Comparison of ENCODE assay signal across 29 mouse cellular contexts in the genomic region with DNA sequence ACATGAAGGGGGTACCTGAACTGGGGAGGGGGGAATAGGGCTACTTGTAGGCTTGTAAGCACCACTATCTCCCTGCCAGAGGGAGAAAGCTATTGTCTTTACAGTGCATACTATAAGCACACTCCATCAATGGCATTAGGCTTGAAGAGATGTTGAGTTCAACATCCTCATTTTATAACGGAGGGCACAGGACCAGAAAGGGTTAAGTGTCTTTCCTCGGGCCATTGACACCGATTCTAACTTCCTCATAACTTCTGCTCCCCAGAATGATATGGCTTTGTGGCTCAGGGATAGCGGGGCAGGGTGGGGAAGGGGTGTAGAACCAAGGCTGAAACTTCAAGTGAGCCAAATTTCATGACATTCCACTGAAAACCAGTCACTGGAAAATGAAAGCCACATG. TPM values are rescaled to one million over a fixed set of nuclear protein-coding genes. Genes with fewer than 3 reads are reported as not detected.
DNase-seq lines count a peak whose midpoint lies in the region; ATAC-seq and TF ChIP-seq lines count a peak whose summit lies in the region.
"Had no signal": no experiment of that assay in that cellular context is flagged by ENCODE, and none has a peak within 500 bp of the region (broad histone marks: within the 10 kb centered on the region; RNA-seq: fewer than 3 reads in every experiment).

No protein-coding gene starts in this region.

- no peak for ATAC-seq in stomach, embryonic 15.5 days (ENCODE audit: insufficient read depth, low FRiP score, low read depth)
- no peak for ATAC-seq in stomach, postnatal 0 days (ENCODE audit: low FRiP score, low TSS enrichment)
- peak; percentile 66 for ATAC-seq in granulocyte monocyte progenitor cell, adult 5-6 weeks (replicated peaks; ENCODE audit: poor library complexity, severe bottlenecking)
- ATAC-seq: forebrain, embryonic 15.5 days; midbrain, embryonic 15.5 days; Patski had no signal

- peak overlapping the region; percentile 69 for H3K27ac ChIP-seq in heart, embryonic 10.5 days
- H3K27ac ChIP-seq in stomach, embryonic 15.5 days: 0 out of 2 replicates have a peak overlapping the region, but pooled peaks have one; percentile 14
- no peak overlapping the region for H3K27ac ChIP-seq in stomach, postnatal 0 days (replicated peaks)
- H3K27ac ChIP-seq: embryonic facial prominence, embryonic 15.5 days; forebrain, embryonic 15.5 days; hindbrain, embryonic 13.5 days; layer of hippocampus, adult 2 months; liver, embryonic 14.5 days; lung, embryonic 15.5 days; midbrain, embryonic 15.5 days; neural tube, embryonic 13.5 days had no signal

- WGBS in heart, embryonic 10.5 days: 56% methylated on average over 4 of the region's 4 CpGs
- WGBS in stomach, embryonic 15.5 days: 36% methylated on average over 4 of the region's 4 CpGs
- 37% methylated on average over 4 of the region's 4 CpGs for WGBS in stomach, postnatal 0 days

- no peak for TF ChIP-seq EP300 in stomach, postnatal 0 days (optimal IDR thresholded peaks at IDR 0.05)

- no peak overlapping the region for H3K9ac ChIP-seq in stomach, embryonic 15.5 days
- H3K9ac ChIP-seq in stomach, postnatal 0 days (ENCODE audit: low read length): no peak overlapping the region
- H3K9ac ChIP-seq: embryonic facial prominence, embryonic 15.5 days; forebrain, embryonic 15.5 days; hindbrain, embryonic 13.5 days; liver, embryonic 14.5 days; lung, embryonic 15.5 days; midbrain, embryonic 15.5 days; neural tube, embryonic 13.5 days had no signal

- intact Hi-C loops in heart, postnatal 25 days (cut with DNase I): no loop called here
- intact Hi-C loops in gastrocnemius, postnatal 36 days (cut with DNase I): no loop called here

- no peak overlapping the region for H3K4me2 ChIP-seq in stomach, embryonic 15.5 days
- no peak overlapping the region for H3K4me2 ChIP-seq in stomach, postnatal 0 days (replicated peaks; ENCODE audit: low read depth)
- H3K4me2 ChIP-seq: embryonic facial prominence, embryonic 15.5 days; forebrain, embryonic 15.5 days; hindbrain, embryonic 13.5 days; lung, embryonic 15.5 days; midbrain, embryonic 15.5 days; neural tube, embryonic 13.5 days had no signal

- DNase-seq in heart, embryonic 10.5 days (ENCODE audit: low spot score): no peak
- no peak for DNase-seq in heart, postnatal 25 days (ENCODE audit: low spot score)
- DNase-seq in stomach, postnatal 0 days (ENCODE audit: low spot score): no peak
- no peak for DNase-seq in urinary bladder, postnatal 4 days (ENCODE audit: low spot score in 2 of 2)
- DNase-seq in kidney, postnatal 4 days: no peak
- DNase-seq in gastrocnemius, postnatal 36 days: no peak
- DNase-seq: adrenal gland, postnatal 36 days; cerebellum, adult 11 months; cerebellum, adult 9-11 months; heart, adult 11 months; kidney, adult 18-20 months; kidney, postnatal 14 days; layer of hippocampus, postnatal 36 days; lung, postnatal 36 days; right cerebral cortex, adult 18-20 months; right cerebral cortex, postnatal 4 days; thymus, adult 2 months had no signal

- H3K27me3 ChIP-seq in heart, embryonic 10.5 days (ENCODE audit: insufficient read depth, poor library complexity, severe bottlenecking): no peaks in the 10 kb centered on the region
- no peaks in the 10 kb centered on the region for H3K27me3 ChIP-seq in stomach, embryonic 15.5 days (replicated peaks)
- H3K27me3 ChIP-seq in stomach, postnatal 0 days (ENCODE audit: control insufficient read depth, insufficient read depth, low read length): no peaks in the 10 kb centered on the region
- H3K27me3 ChIP-seq: embryonic facial prominence, embryonic 15.5 days; forebrain, embryonic 15.5 days; hindbrain, embryonic 13.5 days; lung, embryonic 15.5 days; midbrain, embryonic 15.5 days; neural tube, embryonic 13.5 days; Patski had no signal

- H3K36me3 ChIP-seq in heart, embryonic 10.5 days: peaks cover 22% of the 10 kb centered on the region
- H3K36me3 ChIP-seq in stomach, embryonic 15.5 days: no peaks in the 10 kb centered on the region
- no peaks in the 10 kb centered on the region for H3K36me3 ChIP-seq in stomach, postnatal 0 days (ENCODE audit: control insufficient read depth, insufficient read depth, low read length)
- H3K36me3 ChIP-seq: embryonic facial prominence, embryonic 15.5 days; forebrain, embryonic 15.5 days; hindbrain, embryonic 13.5 days; lung, embryonic 15.5 days; midbrain, embryonic 15.5 days; neural tube, embryonic 13.5 days had no signal

- no peaks in the 10 kb centered on the region for H3K9me3 ChIP-seq in heart, embryonic 10.5 days
- no peaks in the 10 kb centered on the region for H3K9me3 ChIP-seq in stomach, embryonic 15.5 days
- H3K9me3 ChIP-seq in stomach, postnatal 0 days (ENCODE audit: control insufficient read depth, low read length): no peaks in the 10 kb centered on the region
- H3K9me3 ChIP-seq: embryonic facial prominence, embryonic 15.5 days; forebrain, embryonic 15.5 days; hindbrain, embryonic 13.5 days; lung, embryonic 15.5 days; midbrain, embryonic 15.5 days; neural tube, embryonic 13.5 days had no signal

- peaks cover 95% of the 10 kb centered on the region for H3K4me1 ChIP-seq in heart, embryonic 10.5 days
- peaks cover 64% of the 10 kb centered on the region for H3K4me1 ChIP-seq in stomach, embryonic 15.5 days
- peaks cover 26% of the 10 kb centered on the region for H3K4me1 ChIP-seq in stomach, postnatal 0 days (replicated peaks; ENCODE audit: control insufficient read depth, insufficient read depth)
- H3K4me1 ChIP-seq: forebrain, embryonic 15.5 days; midbrain, embryonic 15.5 days had no signal

- TF ChIP-seq CTCF in stomach, postnatal 0 days (IDR thresholded peaks at IDR 0.05; ENCODE audit: low read depth): no peak

- no peak overlapping the region for H3K4me3 ChIP-seq in heart, embryonic 10.5 days
- H3K4me3 ChIP-seq in stomach, embryonic 15.5 days (replicated peaks): no peak overlapping the region
- H3K4me3 ChIP-seq in stomach, postnatal 0 days (ENCODE audit: low read depth, low read length): no peak overlapping the region
- H3K4me3 ChIP-seq: embryonic facial prominence, embryonic 15.5 days; forebrain, embryonic 15.5 days; hindbrain, embryonic 13.5 days; layer of hippocampus, adult 2 months; lung, embryonic 15.5 days; midbrain, embryonic 15.5 days; myocyte; neural tube, embryonic 13.5 days had no signal

RNA-seq across cellular contexts. Expression of gene Actn1, which starts 46.9 kb away (rescaled TPM):
- 62.6 and 67.8 TPM in 2 replicates for polyA plus RNA-seq in heart, embryonic 10.5 days (2016; fragmentation: Nextera tagmentation; extraction: Ambion mirVana)
- total RNA-seq in heart, postnatal 25 days (2021): 10 to 100 TPM; 33.9 to 38.3 TPM
- 61.2 and 65.0 TPM in 2 replicates for polyA plus RNA-seq in stomach, embryonic 15.5 days (2015; fragmentation: Nextera tagmentation; extraction: Ambion mirVana)
- 32.2 and 36.8 TPM in 2 replicates for polyA plus RNA-seq in stomach, postnatal 0 days (2015; fragmentation: Nextera tagmentation; extraction: Ambion mirVana)
- 14.7 and 18.2 TPM in 2 replicates for total RNA-seq in granulocyte monocyte progenitor cell, adult 5-6 weeks (2014; fragmentation: Nextera tagmentation)
- 10.1 and 13.9 TPM in 2 replicates for total RNA-seq in granulocyte monocyte progenitor cell, adult 5-6 weeks (2017)
- total RNA-seq in gastrocnemius, postnatal 36 days (2021): 1 to 10 TPM; 7.3 to 9.0 TPM
